Mouse (Mus musculus) thymus, adult 2 months (tissue): ENCODE data around the gene Sfmbt2.

Source experiments
- CTCF ChIP-seq: fragments of 200-500 bp; IDR thresholded peaks from 2 replicates; pipeline ENCODE4 v1.5.1; 2012; ENCODE audit warnings: mild to moderate bottlenecking, control low read depth, low read length, moderate library complexity, borderline replicate concordance; ENCODE audit not compliant: control insufficient read depth, poor library complexity, insufficient read depth; ENCODE audit errors: extremely low read depth
- POLR2A ChIP-seq: fragments of 200-500 bp; IDR thresholded peaks from 2 replicates; pipeline ENCODE4 v1.6.1; 2012; ENCODE audit warnings: mild to moderate bottlenecking, low read length, control low read depth, moderate library complexity; ENCODE audit not compliant: control insufficient read depth, poor library complexity, insufficient read depth; ENCODE audit errors: extremely low read depth

GRCm38 (mm10) chr2:10369676-10370075 is 634 bp upstream of the Sfmbt2 start:
- TF ChIP-seq CTCF (no peak), POLR2A (no peak)
